Mouse (Mus musculus) ovary, postnatal 10 days (tissue): ENCODE measurements around the gene Arhgdia.
A peak's percentile ranks its signal among the peaks of the same experiment; 100 is the strongest.
"Not testable (repeated sequence)": the region's sequence is repeated elsewhere in the genome, so short reads cannot be mapped to it uniquely, and the experiment has no call there.

Experiments
- DNase-seq: peaks from one replicate; pipeline ENCODE4 v3.0.0; 2022; ENCODE audit warnings: low spot score

Gene Arhgdia

GRCm38 (mm10) chr11:120578694-120579243 is 2.7 kb downstream of the Arhgdia start:
- DNase-seq, result no peak

GRCm38 (mm10) chr11:120578024-120578693 is 3.3 kb downstream of the Arhgdia start:
- DNase-seq, result no peak

DNA sequence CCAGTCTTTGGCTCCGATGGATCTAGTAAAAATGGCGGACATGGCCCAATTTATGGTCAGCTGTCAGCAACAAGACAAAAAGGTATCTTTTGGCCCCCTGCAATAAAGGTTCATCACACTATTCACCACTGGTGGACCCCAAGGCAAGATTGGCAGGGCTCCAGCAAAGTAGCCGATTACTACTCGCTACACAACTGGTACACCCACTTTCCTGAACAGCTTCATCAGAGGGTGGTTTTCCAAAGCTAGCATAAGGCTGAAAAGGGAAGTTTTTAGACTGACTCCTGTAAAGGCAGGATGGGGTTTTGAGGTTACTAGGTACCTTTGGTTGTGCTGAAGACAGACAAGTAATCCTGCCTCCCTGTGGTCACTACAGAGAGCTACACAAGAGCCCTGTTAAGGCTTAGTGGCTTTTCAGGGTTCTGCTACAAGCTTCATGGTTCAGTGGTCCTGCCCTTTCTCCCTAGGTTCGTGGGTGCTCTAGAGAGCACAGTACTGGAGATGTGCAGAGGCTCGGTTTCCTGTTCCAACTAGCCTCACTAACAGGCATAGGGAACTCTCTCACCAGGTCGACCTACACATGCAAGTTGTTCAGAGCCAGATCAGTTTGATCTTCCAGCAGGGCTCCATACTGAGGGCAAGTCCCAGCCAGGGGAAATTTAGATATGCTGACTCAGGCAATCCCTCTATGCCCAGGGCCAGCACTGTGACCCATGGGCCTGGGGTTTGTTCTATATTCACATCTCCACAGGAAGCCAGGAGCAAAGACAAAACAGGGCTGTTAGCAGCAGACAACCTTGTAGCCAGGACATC is 4.0 kb downstream of the Arhgdia start:
- no peak for DNase-seq

DNA sequence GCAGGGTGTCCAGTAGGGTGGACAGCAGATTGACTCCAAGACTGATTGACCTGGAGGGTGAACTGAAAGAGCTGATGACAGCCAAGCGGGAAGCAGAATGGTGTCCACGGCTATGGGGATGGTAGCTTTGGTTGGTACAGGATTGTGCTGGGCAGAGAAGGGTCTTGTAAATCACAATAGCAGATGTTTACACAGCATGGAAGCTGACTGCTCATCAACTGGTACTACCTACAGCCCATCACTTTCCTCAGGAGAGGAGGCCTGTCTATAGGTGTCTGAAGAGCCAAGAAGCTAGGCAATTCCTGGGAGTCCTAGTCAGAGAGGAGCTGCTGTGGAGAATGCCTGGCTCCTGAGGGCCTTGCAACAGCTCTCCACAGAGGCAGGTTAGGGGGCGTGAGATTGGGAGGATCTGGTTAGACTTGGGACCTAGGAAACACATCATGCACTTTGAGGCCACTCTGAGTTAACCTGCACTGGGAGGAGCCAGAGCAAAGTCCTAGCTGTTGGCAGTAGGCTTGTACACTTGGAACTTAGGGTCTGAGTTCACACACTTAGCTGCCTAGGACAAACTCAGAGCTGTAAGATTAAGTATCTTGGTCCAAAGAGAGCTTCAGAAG is 5.0 kb downstream of the Arhgdia start:
- DNase-seq, result no peak

GRCm38 (mm10) chr11:120575940-120576339 is 5.5 kb downstream of the Arhgdia start:
- no peak for DNase-seq

DNA sequence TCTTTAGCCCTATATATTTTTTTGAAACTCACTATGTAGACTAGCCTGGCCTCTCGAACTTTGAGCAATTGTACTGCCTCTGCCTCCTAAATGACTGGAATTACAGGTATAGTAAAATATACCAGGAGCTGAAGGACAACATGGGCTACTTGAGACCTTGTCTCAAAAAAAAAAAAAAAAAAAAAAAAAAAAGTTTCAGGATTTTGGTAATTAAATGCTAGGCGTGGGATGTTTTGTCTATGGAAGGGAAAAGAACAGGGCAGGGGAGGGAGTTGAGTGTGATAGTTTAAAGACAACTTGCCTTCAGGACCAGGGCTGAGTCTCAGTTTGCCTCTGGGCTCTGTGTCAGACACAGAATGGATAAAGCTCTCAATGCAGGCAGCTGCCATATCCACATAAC is 6.4 kb downstream of the Arhgdia start:
- DNase-seq, result no peak

GRCm38 (mm10) chr11:120574278-120574600 is 7.2 kb downstream of the Arhgdia start:
- DNase-seq, result no peak

GRCm38 (mm10) chr11:120573585-120574277 is 7.7 kb downstream of the Arhgdia start:
- DNase-seq, result no peak

DNA sequence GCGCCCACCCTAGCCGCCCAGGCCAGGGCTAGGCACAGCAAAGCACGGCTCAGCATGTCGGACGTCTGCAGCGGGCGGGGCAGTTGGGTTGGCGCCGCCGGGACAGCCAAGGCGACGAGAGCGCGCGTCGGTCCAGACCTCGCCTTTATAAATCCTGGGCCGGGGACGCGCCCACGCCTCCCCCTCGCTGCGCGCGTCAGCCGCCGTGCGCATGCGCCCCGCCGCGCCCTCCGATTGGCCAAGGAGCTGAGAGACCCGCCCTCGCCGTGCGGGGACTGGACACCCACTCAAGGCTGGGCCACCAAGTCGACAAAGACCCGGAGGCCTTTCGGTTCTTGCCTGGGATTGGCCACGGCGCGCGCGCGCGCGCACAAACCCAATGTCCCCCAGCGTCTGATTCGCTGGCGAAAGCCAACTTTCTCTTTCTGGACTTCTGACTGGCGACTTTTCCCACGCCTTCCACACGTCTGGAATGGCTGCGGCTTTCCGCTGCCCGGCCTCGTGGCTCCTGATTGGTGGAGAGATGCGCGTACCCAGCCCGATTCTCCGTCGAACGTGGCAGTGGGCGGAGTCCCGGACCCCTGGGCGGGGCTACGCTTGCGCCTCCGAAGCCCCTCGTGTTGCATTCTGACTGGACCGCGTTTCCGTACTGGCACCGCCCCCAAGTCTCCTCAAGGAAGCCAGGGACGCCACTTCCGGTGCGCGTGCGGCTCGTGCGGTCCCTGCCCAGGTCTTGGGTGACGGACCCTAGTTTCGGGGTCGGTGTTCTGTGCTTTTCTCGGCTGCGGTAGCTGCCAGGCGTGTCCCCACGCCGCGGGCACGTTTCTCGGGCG is 8.5 kb downstream of the Arhgdia start, which contains the start of gene P4hb:
TSS of gene P4hb (minus strand) at position 502 of the 833 bp plus-strand sequence.
- peak; percentile 99 for DNase-seq

DNA sequence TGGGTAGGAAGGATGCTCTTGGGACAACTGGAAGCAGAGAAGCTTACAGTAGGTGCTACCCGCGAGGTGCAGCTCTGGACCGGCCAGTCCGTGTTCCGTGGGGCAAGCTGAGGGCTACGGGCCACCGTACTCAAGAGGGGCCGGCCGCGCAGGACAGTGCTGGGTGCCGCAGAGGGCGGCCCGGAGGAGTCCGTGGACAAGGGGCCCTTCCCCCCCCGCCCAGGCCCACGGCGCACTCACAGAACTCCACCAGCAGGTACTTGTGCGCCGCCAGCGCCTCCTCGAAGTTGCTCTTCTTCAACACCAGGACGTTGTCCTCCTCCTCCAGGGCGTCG is 9.0 kb downstream of the Arhgdia start:
- DNase-seq, result no peak

DNA sequence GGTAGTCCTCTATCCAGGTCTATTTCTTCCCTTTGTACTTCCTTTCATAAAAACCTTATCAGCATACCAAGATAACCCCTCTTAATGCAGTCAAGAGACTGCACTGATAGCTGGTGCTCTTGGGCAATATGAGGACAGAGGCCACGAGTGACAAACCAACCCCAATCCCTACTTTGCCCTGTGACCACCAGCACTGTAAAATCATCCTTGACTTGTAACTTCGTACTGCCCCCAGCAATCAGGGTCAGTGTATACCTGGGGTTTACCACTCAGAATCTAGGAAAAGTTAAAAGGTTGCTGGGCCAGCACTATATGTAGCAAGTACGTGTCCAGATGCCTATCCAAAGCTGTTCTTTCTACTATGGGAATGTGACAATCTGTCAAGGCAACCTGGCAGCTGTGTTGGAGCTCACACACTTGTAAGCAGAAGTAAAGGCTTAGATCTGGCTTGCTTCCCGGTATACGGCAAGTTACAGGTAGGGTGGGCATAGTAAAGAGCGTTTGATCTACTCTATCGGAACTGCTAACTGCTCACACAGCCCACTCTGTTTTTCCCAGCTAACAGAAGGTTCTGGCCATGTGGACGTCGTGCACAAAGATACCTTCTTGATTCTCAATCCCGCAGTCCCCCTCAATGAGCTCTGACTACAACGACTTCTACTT is 9.5 kb downstream of the Arhgdia start:
- DNase-seq, result no peak

GRCm38 (mm10) chr11:120571122-120571521 is 10.3 kb downstream of the Arhgdia start:
- DNase-seq, result no peak

DNA sequence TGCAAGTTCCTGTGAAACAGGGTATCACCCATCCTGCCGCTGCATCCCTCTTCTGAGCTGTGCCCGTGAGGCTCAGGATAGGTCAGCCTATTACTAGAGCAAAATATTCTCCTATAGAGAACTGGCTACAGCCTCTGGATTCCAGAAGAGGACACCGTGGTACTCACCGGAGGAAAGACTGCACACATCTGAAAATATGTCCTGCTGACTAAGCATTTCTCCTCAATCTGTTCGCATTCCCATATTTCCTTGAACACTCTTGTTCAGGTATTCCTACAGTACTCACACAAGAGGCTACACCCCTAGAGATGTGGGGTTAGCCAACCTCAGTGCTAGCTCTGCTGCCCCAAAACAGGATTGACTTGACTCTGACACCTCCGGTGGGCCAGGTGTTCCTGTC is 13.1 kb downstream of the Arhgdia start:
- DNase-seq, result no peak

DNA sequence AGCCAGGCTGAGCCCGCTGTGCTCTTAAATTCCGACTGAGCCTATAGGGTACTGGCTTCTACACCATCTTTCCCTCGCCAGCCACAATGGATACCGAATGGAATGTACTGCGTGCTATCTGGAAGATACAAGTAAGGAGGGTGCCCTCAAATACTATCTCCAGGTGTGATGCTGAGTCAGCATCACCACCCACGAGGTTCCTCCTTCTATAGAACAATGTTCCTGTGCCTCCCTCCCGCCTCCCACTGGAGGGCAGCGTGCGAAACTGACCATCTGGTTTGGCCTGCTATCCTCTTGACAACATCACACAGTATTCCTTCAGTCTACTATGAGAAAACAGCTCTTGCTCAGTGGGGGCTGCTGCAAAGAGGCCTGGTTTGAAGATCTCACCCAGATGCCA is 16.3 kb downstream of the Arhgdia start:
- no peak for DNase-seq

DNA sequence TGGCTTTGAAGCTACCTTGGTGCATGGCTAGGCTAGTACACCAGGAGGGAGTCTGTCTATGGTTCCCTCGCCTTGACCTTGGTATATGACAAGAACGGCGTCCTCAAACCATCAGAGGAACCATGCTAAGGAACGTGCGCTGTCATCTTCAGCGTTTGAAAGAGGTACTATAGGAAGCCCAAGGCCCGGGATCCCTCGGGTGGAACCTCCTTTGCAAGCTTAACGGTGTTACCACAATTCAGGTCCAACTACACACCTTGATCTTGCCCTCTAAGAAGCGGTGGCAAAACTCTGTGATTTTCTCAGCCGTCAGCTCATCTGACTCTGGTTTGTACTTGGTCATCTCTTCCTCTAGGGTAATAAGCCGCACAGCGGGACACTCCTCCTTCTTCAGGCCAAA is 18.5 kb downstream of the Arhgdia start:
- DNase-seq, result no peak

- no peak for DNase-seq
Measured at GRCm38 (mm10) chr11:120560952-120561728, 20.3 kb downstream of the Arhgdia start.

DNA sequence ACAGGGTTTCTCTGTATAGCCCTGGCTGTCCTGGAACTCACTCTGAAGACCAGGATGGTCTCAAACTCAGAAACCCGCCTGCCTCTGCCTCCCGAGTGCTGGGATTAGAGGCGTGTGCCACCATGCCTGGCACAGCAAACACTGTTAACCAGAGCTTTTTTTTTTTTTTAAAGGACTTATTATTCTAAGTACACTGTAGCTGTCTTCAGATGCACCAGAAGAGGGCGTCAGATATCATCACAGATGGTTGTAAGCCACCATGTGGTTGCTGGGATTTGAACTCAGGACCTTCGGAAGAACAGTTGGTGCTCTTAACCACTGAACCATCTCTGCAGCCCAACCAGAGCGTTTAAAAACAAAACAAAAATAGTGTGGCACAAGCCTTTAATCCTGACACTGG is 22.6 kb downstream of the Arhgdia start:
- not testable (repeated sequence) for DNase-seq

DNA sequence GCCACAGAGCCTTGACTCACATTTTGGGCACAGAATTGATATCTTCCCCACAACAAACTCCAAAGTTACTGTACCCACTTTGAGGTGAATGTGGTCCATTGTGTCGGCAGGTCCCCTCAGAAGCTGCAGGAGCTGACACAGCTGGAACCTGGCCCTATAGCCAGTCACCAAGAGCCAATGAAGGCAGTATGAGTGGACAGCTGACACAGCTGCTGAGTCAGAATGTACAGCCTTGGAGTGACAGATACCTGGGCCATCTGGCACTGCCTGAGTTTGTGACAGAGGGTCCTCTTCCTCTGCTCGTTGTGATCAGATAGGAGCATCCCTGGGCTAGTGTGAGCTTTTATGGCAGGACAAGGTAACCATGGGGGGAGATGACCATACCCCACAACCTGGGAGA is 26.2 kb downstream of the Arhgdia start:
- DNase-seq, result no peak

GRCm38 (mm10) chr11:120554834-120555233 is 26.6 kb downstream of the Arhgdia start:
- DNase-seq, result no peak

DNA sequence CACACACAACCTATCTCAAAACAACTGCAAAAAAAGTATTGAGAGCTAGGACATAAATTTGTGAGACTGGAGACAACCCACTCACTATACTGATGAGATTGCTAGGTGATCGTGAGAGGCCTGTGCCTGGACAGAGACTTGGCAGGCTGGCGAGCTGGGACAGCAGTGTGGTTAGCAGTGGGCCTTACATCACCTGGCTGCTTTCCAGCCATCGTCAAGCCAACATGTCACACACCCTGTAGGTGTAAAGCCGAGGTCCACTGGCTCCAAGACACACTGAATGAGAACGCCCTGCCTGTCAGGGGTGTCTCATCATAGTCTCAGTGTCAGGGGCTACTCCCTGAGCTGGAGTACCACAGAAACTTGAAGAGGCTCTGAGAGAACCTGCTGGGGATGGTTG is 28.7 kb downstream of the Arhgdia start:
- DNase-seq, result no peak
